Mouse (Mus musculus): ENCODE measurements around the gene Usp54. TPM values are rescaled to one million over a fixed set of nuclear protein-coding genes. Genes with fewer than 3 reads are reported as not detected.

Usp54 gene
- polyA plus RNA-seq (2014; fragmentation: Illumina TruSeq; extraction: RNeasy Lipid Tissue Mini Kit (QIAGEN cat#74804); ENCODE audit: low read depth, low replicate concordance), result 17.6 TPM

GRCm38 (mm10) chr14:20640644-20641437 is at the start of gene Usp54:
Gene Usp54 (minus strand): TSS chr14:20641063.

GRCm38 (mm10) chr14:20674064-20674833 is 33.4 kb upstream of the Usp54 start, which contains the start of gene Sec24c:
Gene Sec24c (plus strand): TSS chr14:20674308.

GRCm38 (mm10) chr14:20668154-20668810 is 27.4 kb upstream of the Usp54 start, which contains the start of gene Synpo2l:
Gene Synpo2l (minus strand): TSS chr14:20668354.

GRCm38 (mm10) chr14:20656361-20656760 is 15.5 kb upstream of the Usp54 start, which contains the start of gene Myoz1:
Gene Myoz1 (minus strand): TSS chr14:20656540.

DNA sequence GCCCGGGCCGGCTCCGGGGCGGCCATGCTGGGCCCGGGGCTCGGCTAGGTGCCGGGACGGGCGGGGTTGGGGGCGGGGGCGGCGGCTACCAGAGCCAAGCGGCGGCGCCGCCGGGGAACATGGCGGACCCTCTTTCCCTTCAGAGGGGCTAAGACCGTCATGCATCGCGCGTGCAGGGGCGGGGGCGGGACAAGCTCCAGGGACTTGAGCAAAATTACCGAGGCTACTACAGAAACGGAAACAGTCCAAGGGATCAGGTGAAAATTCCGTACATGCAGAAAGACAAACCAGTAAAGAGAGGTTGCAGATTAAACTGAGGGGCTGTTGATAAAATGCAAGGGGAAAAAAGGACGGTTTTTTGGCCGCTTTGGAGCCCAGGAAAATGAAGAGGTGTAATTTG is 94.4 kb downstream of the Usp54 start, which contains the start of gene Ppp3cb:
Gene Ppp3cb (minus strand): TSS at position 159 of the 400 bp plus-strand sequence.

Other genes with a start within 250 kb of the Usp54 start
- gene Mrps16, start 247.4 kb downstream of the Usp54 start, polyA plus RNA-seq (2014; fragmentation: Illumina TruSeq; extraction: RNeasy Lipid Tissue Mini Kit (QIAGEN cat#74804); ENCODE audit: low read depth, low replicate concordance), result 86.2 TPM
- not detected for gene Cfap70, start 188.8 kb downstream of the Usp54 start, polyA plus RNA-seq (2014; fragmentation: Illumina TruSeq; extraction: RNeasy Lipid Tissue Mini Kit (QIAGEN cat#74804); ENCODE audit: low read depth, low replicate concordance)
- gene Anxa7, start 160.9 kb downstream of the Usp54 start, polyA plus RNA-seq (2014; fragmentation: Illumina TruSeq; extraction: RNeasy Lipid Tissue Mini Kit (QIAGEN cat#74804); ENCODE audit: low read depth, low replicate concordance), result 68.7 TPM
- gene Mss51, start 144.2 kb downstream of the Usp54 start, polyA plus RNA-seq (2014; fragmentation: Illumina TruSeq; extraction: RNeasy Lipid Tissue Mini Kit (QIAGEN cat#74804); ENCODE audit: low read depth, low replicate concordance), result 0.24 TPM
- gene Ppp3cb, start 94.5 kb downstream of the Usp54 start, polyA plus RNA-seq (2014; fragmentation: Illumina TruSeq; extraction: RNeasy Lipid Tissue Mini Kit (QIAGEN cat#74804); ENCODE audit: low read depth, low replicate concordance), result 66.4 TPM
- gene Myoz1, start 15.5 kb upstream of the Usp54 start, polyA plus RNA-seq (2014; fragmentation: Illumina TruSeq; extraction: RNeasy Lipid Tissue Mini Kit (QIAGEN cat#74804); ENCODE audit: low read depth, low replicate concordance), result 0.97 TPM
- gene Synpo2l, start 27.3 kb upstream of the Usp54 start, polyA plus RNA-seq (2014; fragmentation: Illumina TruSeq; extraction: RNeasy Lipid Tissue Mini Kit (QIAGEN cat#74804); ENCODE audit: low read depth, low replicate concordance), result 71.9 TPM
- 79.6 TPM for gene Sec24c, start 33.2 kb upstream of the Usp54 start, polyA plus RNA-seq (2014; fragmentation: Illumina TruSeq; extraction: RNeasy Lipid Tissue Mini Kit (QIAGEN cat#74804); ENCODE audit: low read depth, low replicate concordance)
- gene Fut11, start 53.9 kb upstream of the Usp54 start, polyA plus RNA-seq (2014; fragmentation: Illumina TruSeq; extraction: RNeasy Lipid Tissue Mini Kit (QIAGEN cat#74804); ENCODE audit: low read depth, low replicate concordance), result 6.8 TPM
- gene Chchd1, start 61.9 kb upstream of the Usp54 start, polyA plus RNA-seq (2014; fragmentation: Illumina TruSeq; extraction: RNeasy Lipid Tissue Mini Kit (QIAGEN cat#74804); ENCODE audit: low read depth, low replicate concordance), result 175 TPM
- 44.9 TPM for gene Zswim8, start 66.5 kb upstream of the Usp54 start, polyA plus RNA-seq (2014; fragmentation: Illumina TruSeq; extraction: RNeasy Lipid Tissue Mini Kit (QIAGEN cat#74804); ENCODE audit: low read depth, low replicate concordance)
- 13.7 TPM for gene Ndst2, start 93.5 kb upstream of the Usp54 start, polyA plus RNA-seq (2014; fragmentation: Illumina TruSeq; extraction: RNeasy Lipid Tissue Mini Kit (QIAGEN cat#74804); ENCODE audit: low read depth, low replicate concordance)
- gene Camk2g, start 153.0 kb upstream of the Usp54 start, polyA plus RNA-seq (2014; fragmentation: Illumina TruSeq; extraction: RNeasy Lipid Tissue Mini Kit (QIAGEN cat#74804); ENCODE audit: low read depth, low replicate concordance), result 46.3 TPM
- 2.6 TPM for gene Plau, start 195.6 kb upstream of the Usp54 start, polyA plus RNA-seq (2014; fragmentation: Illumina TruSeq; extraction: RNeasy Lipid Tissue Mini Kit (QIAGEN cat#74804); ENCODE audit: low read depth, low replicate concordance)

Data from heart, adult 10 weeks (tissue).